Mouse (Mus musculus): ENCODE data around the gene Grn. TPM values are rescaled to one million over a fixed set of nuclear protein-coding genes. Genes with fewer than 3 reads are reported as not detected.

Gene Grn
- total RNA-seq, 1 experiment, result 81.5 TPM

GRCm38 (mm10) chr11:102480111-102480510 is 50.0 kb downstream of the Grn start:
- Histone ChIP-seq H3K4me3 (ENCODE audit: insufficient read depth in 1 of 2, low read depth in 1 of 2, low read length in 2 of 2, poor library complexity in 1 of 2, severe bottlenecking in 1 of 2) (no peak overlapping the region), H3K9ac (ENCODE audit: insufficient read depth, low read depth, low read length, poor library complexity, severe bottlenecking) (no peak overlapping the region), H3K9me3 (ENCODE audit: control insufficient read depth, insufficient read depth, low read depth, low read length) (no peaks in the 10 kb centered on the region), H3K27ac (ENCODE audit: insufficient read depth, low read depth, low read length, poor library complexity, severe bottlenecking) (no peak overlapping the region), H3K4me1 (ENCODE audit: control insufficient read depth in 2 of 2, insufficient read depth in 2 of 2, low read length in 2 of 2, poor library complexity in 1 of 2) (no peaks in the 10 kb centered on the region), H3K36me3 (ENCODE audit: control insufficient read depth, insufficient read depth, low read length, poor library complexity, severe bottlenecking) (peaks cover 38% of the 10 kb centered on the region)
- TF ChIP-seq HCFC1 (IDR thresholded peaks at IDR 0.05; ENCODE audit: borderline replicate concordance, insufficient read depth, low read length), result no peak
- no peak for TF ChIP-seq CHD2 (IDR thresholded peaks at IDR 0.05; ENCODE audit: low read depth, low read length)
- no peak for TF ChIP-seq ZNF384 (IDR thresholded peaks at IDR 0.05; ENCODE audit: low read depth, low read length)
- no peak for TF ChIP-seq ZC3H11A (IDR thresholded peaks at IDR 0.05; ENCODE audit: borderline replicate concordance, low read depth, low read length)
- no peak for TF ChIP-seq MAFK (IDR thresholded peaks at IDR 0.05; ENCODE audit: insufficient read depth, low read depth, low read length)
- no peak for DNase-seq (ENCODE audit: low read depth, low spot score)
- in situ Hi-C loops (cut with MboI; ENCODE audit: low sequenced_read_pairs in 2 of 2, unreplicated experiment in 2 of 2), result no loop called here

GRCm38 (mm10) chr11:102480897-102481296 is 50.8 kb downstream of the Grn start:
- Histone ChIP-seq H3K4me3 (ENCODE audit: insufficient read depth in 1 of 2, low read depth in 1 of 2, low read length in 2 of 2, poor library complexity in 1 of 2, severe bottlenecking in 1 of 2) (no peak overlapping the region), H3K9ac (ENCODE audit: insufficient read depth, low read depth, low read length, poor library complexity, severe bottlenecking) (no peak overlapping the region), H3K4me1 (ENCODE audit: control insufficient read depth in 2 of 2, insufficient read depth in 2 of 2, low read length in 2 of 2, poor library complexity in 1 of 2) (no peaks in the 10 kb centered on the region), H3K27ac (ENCODE audit: insufficient read depth, low read depth, low read length, poor library complexity, severe bottlenecking) (no peak overlapping the region), H3K36me3 (ENCODE audit: control insufficient read depth, insufficient read depth, low read length, poor library complexity, severe bottlenecking) (peaks cover 40% of the 10 kb centered on the region), H3K9me3 (ENCODE audit: control insufficient read depth, insufficient read depth, low read depth, low read length) (no peaks in the 10 kb centered on the region)
- in situ Hi-C loops (cut with MboI; ENCODE audit: low sequenced_read_pairs in 2 of 2, unreplicated experiment in 2 of 2), result no loop called here
- TF ChIP-seq CHD2 (IDR thresholded peaks at IDR 0.05; ENCODE audit: low read depth, low read length), result no peak
- no peak for DNase-seq (ENCODE audit: low read depth, low spot score)

- H3K27ac ChIP-seq (ENCODE audit: insufficient read depth, low read depth, low read length, poor library complexity, severe bottlenecking), result no peak overlapping the region
- no peaks in the 10 kb centered on the region for H3K9me3 ChIP-seq (ENCODE audit: control insufficient read depth, insufficient read depth, low read depth, low read length)
- H3K36me3 ChIP-seq (ENCODE audit: control insufficient read depth, insufficient read depth, low read length, poor library complexity, severe bottlenecking), result peaks cover 45% of the 10 kb centered on the region
- no peak overlapping the region for H3K9ac ChIP-seq (ENCODE audit: insufficient read depth, low read depth, low read length, poor library complexity, severe bottlenecking)
- no peak for DNase-seq (ENCODE audit: low read depth, low spot score)
- no peak overlapping the region for H3K4me3 ChIP-seq (ENCODE audit: insufficient read depth in 1 of 2, low read depth in 1 of 2, low read length in 2 of 2, poor library complexity in 1 of 2, severe bottlenecking in 1 of 2)
- no peaks in the 10 kb centered on the region for H3K4me1 ChIP-seq (ENCODE audit: control insufficient read depth in 2 of 2, insufficient read depth in 2 of 2, low read length in 2 of 2, poor library complexity in 1 of 2)
- in situ Hi-C loops (cut with MboI; ENCODE audit: low sequenced_read_pairs in 2 of 2, unreplicated experiment in 2 of 2), result no loop called here
- TF ChIP-seq ZNF384 (IDR thresholded peaks at IDR 0.05; ENCODE audit: low read depth, low read length) (no peak), ZC3H11A (IDR thresholded peaks at IDR 0.05; ENCODE audit: borderline replicate concordance, low read depth, low read length) (no peak), CHD2 (IDR thresholded peaks at IDR 0.05; ENCODE audit: low read depth, low read length) (no peak)
Measured at GRCm38 (mm10) chr11:102481779-102482178, 51.7 kb downstream of the Grn start.

Other genes with a start within 250 kb of the Grn start
- 27.6 and 49.1 TPM in 2 replicates for gene Lsm12, start 245.0 kb upstream of the Grn start, total RNA-seq (2012; rRNA removed)
- gene G6pc3, start 240.7 kb upstream of the Grn start, total RNA-seq (2012; rRNA removed), result 14.2 and 16.3 TPM in 2 replicates
- gene Hdac5, start 200.1 kb upstream of the Grn start, total RNA-seq (2012; rRNA removed), result 33.3 and 57.9 TPM in 2 replicates
- 17.3 and 17.8 TPM in 2 replicates for gene BC030867, start 181.4 kb upstream of the Grn start, total RNA-seq (2012; rRNA removed)
- 0.98 and 1.0 TPM in 2 replicates for gene Asb16, start 161.6 kb upstream of the Grn start, total RNA-seq (2012; rRNA removed)
- gene Tmub2, start 145.4 kb upstream of the Grn start, total RNA-seq (2012; rRNA removed), result 33.0 and 37.2 TPM in 2 replicates
- 55.4 and 60.4 TPM in 2 replicates for gene Atxn7l3, start 133.7 kb upstream of the Grn start, total RNA-seq (2012; rRNA removed)
- 138 and 155 TPM in 2 replicates for gene Ubtf, start 110.6 kb upstream of the Grn start, total RNA-seq (2012; rRNA removed)
- 0.18 and 0.21 TPM in 2 replicates for gene Slc4a1, start 64.1 kb upstream of the Grn start, total RNA-seq (2012; rRNA removed)
- 6.7 and 15.9 TPM in 2 replicates for gene Rundc3a, start 36.9 kb upstream of the Grn start, total RNA-seq (2012; rRNA removed)
- gene Slc25a39, start 22.4 kb upstream of the Grn start, total RNA-seq (2012; rRNA removed), result 152 and 175 TPM in 2 replicates
- gene Fam171a2, start 17.4 kb downstream of the Grn start, total RNA-seq (2012; rRNA removed), result 6.7 and 13.1 TPM in 2 replicates
- 6.6 and 7.8 TPM in 2 replicates for gene Itga2b, start 39.8 kb downstream of the Grn start, total RNA-seq (2012; rRNA removed)
- gene Gpatch8, start 126.1 kb downstream of the Grn start, total RNA-seq (2012; rRNA removed), result 22.5 and 22.9 TPM in 2 replicates
- 5.2 and 7.5 TPM in 2 replicates for gene Gm11627, start 149.1 kb downstream of the Grn start, total RNA-seq (2012; rRNA removed)
- 26.4 and 27.9 TPM in 2 replicates for gene Fzd2, start 174.1 kb downstream of the Grn start, total RNA-seq (2012; rRNA removed)
- 9.0 and 9.8 TPM in 2 replicates for gene Meioc, start 233.4 kb downstream of the Grn start, total RNA-seq (2012; rRNA removed)